Mouse (Mus musculus) frontal cortex, postnatal 10 days (tissue): ENCODE data around the gene Trove2.

Source experiments
- DNase-seq, 2 experiments: peaks; one replicate each; pipeline ENCODE4 v3.0.0; 2022; ENCODE audit warnings: low spot score in 2 of 2, mixed read lengths in 1 of 2

The Trove2 gene

DNA sequence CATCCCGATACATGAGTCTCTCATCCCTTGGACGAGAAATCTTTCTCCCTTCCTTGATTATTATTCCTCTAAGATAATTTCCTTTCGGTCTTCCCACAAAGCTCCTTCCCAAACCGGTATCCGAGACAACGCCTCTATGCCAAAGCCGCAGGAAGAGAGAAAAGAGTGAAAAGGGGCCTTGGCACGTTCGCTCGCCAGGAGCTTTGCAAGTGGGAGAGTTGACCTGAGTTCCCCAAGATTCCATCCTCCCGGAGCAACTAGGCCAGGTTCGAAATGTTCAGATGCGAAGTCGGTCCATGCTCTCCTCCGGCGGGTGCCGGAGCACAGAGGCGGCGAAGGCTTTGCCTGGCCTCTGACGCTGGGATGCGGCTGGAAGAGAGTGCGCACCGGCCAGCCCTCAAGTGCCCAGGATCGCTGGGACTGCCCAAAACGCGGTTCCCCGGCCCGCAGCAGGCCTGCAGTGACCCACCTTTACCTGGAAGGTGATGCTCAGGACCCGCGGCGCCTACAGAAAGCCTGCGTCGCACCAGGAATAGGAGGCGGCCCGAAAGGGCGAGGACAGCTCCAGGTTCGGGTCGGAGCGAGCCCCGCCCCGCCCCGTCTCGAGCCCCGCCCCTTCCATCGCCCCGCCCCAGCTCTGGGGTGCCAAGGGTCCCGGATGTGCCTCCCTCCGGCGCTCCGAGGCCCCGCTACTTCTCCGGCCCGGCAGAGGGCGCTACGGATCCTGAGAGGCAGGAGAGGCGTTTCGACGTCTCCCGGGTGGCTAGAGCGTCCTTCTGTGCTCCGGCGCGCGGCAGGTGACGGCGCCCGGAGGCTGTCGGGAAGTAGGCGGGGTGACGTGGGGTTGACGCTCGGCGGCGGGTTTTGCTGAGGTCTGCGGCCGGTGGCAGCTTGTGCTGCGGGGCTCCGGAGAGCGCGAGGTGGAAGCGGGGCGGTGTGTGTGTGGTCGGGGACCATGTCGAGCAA lies at the start of gene Trove2, which contains the start of gene Uchl5:
Gene Trove2, minus strand, starts transcription at position 623 of the 966 bp plus-strand sequence.
Gene Uchl5, plus strand, starts transcription at position 827 of the 966 bp plus-strand sequence.
- peak; percentile 93 to 98 for DNase-seq

DNA sequence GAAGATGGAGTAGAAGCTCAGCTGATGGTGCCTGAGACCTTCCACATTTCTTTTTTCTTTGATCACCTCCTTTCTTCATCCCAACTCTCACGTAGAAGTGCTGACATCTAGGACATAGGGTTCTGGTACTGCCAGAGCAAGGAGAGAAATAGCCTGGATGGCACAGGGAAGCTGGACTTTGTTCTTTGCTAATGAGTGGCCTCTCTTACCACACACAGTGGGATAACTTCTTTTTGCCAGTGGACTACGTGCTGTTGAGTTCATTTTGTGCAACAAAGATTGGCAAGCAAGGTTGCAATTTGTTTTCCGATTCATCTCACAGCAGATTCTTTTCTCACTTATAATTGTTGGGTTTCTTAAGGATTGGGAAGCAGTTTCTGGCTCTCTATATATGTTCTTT lies 45.8 kb upstream of the Trove2 start:
- DNase-seq: no peak

DNA sequence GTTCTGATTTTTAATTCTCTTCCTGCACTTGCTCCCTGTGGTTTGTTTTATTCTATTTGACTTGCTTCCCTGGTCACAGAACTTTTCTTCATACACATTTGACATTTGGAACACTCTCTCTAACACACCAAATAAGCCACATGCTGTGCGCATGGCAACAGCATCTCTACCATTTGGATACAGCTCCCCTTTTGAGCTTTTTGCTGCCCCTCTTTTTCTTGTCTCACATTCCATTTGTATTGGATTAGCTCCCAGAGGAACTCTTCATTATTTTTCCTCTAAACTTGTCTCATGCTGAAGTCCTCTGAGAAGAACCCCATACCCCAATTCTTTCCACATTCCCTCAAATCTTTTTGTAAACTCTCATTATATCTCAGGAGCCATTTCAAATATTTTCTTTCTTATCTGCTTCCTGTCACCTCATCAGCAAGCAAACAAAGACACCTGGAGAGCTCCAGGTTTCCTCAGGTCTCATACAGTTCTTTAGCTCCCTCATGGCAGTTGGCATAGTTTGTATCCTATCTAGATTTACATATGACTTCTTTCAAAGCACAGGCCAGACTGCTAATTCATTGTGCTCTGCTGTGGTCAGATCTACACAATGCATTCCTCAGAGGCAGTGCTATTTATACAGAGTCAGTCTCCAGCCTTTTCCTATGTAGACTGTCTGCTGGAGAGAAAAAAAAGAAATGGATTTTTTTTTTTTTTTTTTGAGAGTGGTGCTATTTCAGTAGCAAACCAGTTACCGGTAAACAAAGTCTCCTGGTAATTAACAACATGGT lies 43.4 kb upstream of the Trove2 start:
- DNase-seq: no peak

DNA sequence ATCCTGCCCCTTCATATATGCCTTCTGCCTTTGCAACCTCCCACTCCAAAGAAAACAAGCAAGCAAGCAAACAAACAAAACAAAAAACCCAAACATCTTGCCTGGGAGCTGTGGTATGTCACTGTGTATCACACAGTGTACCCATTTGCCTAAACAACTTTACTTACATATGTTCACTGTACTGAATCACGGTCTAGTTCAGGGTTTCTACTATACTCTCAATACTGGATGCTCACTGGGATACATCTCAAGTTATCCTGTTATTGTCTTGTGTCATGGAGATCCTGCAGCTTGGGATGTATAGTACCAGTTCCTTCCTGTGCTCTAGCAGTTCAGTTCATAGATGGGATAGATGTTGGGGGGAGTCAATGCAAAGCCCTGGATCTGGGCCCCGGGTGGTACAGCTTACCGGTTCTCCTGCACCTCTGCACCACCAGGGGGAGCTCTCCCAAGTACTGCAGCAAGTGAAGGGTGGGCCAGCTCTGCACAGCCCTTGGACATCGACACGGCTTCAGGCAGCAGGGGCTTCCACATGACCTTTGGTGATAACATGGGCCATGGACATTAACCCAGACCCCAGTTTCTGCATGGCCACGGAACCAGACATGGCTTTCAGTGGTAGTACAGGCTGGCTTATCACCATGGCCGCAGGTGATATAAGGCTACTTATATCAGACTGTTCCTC lies 37.0 kb upstream of the Trove2 start:
- DNase-seq: peak; percentile 25 to 67

DNA sequence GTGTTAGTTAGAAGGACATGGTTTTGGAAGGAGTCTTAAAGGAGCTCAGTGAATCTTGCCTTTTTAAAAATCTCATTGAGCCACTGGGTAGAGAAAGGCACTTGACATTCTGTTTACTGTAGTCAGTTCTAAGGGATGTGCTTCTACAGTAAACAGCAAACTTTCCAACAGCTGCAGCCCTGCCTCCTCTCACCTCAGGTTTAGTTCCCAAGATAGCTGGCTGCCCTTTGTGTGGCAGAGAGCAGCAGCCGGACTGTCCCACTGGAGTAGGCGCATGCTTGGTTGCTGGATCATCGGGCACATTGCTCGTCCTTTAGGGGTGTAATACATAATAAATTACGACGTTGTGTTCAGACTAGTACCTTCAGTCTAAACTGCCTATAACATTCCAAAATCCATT lies 32.2 kb upstream of the Trove2 start:
- DNase-seq: no peak

DNA sequence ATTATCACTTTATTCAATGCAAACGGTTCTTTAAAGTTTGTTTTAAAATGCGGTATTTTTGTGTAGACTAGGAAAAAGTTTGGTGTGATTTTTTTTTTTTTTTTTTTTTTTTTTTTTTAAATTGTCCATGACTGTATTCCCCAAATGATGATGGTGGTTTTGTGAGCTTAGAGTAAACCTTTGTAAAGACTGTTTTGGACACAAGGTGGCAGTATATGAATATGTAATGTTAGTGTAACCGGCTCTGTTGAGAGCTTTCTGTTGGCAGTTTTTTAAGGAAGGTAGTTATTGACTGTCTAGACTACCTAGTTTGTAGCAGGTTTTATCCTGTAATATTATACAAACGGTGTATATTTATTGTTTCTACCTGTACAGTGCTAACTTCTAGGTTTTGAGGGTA lies 26.7 kb upstream of the Trove2 start:
- DNase-seq: no peak

DNA sequence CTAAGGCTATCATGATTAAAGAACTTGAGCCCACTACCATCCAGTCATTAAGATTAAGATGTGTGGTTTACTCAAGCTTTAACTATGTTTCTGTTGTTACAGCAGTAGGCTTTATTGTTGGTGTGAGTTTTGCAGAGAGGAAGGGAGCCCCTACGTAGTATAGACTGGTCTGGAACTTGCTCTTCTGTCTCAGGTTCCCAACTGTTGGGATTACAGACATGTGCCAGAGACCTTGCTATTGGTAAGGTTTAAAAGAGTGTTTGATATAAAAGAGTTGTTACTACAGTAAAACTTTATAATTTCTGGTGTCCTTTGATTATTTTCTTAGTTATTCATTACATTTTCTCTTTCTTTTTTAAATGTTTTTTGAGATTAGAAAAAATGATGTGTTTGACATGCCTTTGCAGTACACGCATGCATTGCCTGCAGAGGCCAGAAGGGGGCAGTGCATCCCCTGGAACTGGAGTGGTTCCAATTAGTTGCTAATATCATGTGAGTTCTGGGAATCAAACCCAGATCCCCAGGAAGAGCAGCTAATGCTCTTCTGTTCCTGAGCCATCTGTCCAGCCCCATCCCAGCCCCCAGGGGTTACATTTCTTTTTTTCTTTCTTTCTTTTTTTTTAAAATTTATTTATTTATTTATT lies 11.8 kb upstream of the Trove2 start:
- no peak for DNase-seq

DNA sequence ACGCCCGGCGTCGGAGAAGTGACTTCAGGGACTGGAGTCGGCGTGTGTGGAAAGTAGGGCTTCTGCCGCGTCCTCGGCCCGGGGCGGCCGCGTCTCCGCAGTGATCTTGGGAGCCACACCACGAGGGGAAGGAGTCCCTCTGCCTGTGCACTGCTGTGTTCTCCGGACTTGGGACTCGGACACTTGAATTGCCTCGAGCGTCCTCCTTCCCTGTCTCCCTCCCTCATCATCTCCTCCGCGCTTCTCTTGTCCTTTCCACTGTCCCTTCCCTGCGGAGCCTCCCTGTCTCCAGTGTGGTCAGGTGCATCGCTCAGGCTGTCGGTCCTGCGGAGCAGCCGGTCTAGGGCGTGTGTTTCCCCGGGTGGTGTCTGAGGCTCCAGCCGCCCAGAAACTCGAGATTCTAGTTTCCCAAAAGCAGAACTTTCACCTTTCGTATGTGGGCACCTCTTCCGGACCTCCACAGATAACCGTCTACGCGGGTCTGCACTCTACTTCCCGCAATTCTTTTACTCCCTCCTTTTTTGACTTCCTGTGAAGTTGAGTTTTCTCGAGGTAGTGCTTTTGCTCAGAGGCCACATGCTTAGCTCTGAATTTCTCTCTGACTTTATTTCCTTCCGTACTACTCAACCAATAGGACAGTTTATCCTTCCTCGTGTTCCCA lies 820 bp upstream of the Trove2 start:
- no peak for DNase-seq

DNA sequence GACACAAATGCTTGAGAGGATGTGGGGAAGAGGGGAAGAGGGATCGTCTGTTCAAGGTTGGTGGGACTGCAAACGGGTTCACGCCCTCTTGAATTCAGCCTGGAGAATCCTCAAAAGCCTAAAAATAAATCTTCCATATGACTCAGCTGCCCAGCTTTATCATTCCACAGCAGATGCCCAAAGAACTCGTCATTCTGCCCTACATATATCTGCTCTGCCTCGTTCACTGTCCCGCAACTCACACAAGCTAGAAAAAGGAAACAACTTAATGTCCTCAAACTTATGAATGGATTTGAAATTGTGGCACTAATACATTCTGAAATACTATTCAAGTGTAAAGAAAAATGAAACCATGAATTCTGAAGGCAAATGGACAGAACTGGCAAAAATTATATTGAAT lies 3.0 kb downstream of the Trove2 start:
- DNase-seq: no peak

DNA sequence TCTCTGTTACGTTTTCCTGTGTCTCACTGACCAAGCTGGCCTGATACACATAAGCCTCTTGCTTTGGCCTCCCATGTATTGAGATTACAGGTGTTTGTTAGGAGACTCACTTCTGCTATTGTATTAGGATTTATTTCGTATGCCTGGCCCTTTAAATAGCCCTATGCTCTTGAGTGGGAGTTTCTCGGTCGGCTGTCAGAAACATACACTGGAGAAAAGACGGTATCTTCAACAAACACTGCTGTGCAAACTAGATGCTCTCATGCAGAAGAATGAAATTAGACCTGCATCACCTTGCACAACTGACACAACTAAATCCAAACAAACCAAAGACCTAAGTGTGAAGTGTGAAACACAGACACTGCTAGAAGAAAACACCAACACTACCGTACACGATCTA lies 3.8 kb downstream of the Trove2 start:
- no peak for DNase-seq

DNA sequence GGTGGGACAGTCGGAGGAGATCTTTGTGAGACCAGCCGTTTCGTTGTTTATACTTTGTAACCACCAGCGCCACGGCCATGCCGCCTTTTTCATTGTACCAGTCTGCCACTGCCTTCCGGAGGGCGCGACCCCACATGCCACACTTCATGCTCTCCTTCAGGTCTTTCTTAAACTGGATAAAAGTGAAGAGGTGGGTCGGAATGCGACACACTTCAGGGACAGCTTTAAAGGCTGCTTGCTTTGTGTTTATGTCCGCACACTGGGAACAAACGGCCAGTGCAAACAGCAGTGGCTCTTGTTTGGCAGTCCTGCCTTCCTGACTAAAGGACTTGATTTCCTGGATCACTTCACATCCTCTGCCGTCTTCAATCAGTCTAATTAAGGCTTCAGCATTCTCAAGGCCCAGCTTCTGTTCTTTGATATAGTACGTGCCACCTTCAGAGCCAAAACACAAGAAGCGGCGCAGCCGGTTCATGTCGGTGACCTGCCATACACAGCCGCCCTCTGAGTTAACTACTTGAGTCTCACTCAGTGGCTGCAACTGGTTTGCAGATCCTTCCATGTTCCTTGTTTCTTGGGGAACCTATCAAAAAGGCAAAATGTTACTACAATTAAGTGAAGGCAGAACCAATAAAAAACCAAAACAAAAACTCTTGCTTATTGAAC lies 6.3 kb downstream of the Trove2 start:
- DNase-seq: no peak

DNA sequence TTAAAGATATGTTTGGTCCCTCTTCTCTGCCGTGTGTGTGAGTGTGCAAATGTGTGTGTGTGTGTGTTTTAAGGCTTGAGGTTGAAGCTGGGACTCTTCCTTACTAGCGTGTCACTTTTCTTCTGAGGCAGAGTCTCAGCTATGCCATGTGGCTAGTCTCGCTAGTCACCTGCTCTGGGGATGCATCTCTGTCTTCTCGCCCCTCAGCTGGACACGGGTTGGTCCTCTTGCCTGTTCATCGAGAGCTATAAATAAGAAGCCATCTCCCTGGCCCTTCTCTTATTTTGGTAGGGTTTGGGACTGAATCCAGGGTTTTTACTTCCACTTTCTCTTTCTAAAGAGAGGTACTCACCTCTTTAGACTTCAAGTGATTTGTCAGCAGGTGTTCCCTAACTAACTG lies 10.6 kb downstream of the Trove2 start:
- DNase-seq: no peak

DNA sequence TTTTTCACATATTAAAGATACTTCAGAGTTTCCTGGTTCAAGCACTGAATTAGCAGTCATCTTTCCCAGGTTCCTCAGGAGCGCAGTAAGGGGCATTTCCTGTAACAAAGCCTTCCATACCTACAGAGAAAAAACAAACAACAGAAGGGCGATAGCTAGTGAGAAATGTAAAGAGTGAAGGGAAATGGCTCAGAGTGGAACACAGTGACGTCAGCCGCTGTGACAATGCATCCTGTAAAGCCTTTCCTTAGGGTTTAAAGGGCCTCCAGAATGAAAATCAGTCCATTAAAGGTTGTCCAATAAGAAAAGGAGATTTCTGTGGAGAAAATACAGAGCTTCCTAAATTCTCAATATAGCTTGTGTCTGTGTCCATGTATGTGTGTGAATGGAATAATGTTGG lies 11.1 kb downstream of the Trove2 start:
- no peak for DNase-seq

DNA sequence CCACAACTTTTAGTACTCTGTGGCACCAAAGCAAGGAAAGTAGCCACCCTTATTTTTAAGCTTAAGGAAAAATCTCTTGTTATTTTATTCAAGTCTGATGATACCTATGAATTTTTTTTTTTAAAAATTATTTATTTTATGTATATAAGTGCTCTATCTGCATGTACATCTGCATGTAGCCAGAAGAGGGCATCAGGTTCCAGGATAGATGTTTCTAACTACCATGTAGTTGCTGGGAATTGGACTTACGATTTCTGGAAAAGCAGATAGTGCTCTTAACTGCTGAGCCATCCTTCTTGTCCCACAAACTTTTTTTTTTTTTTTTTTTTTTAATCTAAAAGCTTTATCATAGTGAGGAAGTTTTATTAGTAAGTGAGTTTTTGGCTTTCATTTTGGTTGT lies 12.4 kb downstream of the Trove2 start:
- no peak for DNase-seq

DNA sequence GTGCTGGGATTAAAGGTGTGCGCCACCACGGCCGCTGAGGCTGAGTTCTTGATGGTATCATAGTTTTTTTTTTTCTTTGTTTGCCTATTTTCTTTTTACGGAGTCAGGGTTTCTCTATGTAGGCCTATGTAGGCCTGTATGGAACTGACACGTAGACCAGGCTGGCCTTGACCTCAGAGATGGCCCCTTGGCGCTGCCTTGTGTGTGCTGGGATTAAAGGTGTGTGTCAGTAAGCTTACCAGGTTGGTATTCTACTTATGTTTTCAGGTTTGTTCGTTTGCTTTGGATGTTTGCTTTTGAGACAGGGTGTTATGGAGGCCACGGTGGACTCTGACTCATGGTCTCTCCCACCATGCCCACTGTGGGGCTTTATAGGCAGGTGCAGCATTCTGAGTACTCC lies 14.7 kb downstream of the Trove2 start:
- DNase-seq: no peak

DNA sequence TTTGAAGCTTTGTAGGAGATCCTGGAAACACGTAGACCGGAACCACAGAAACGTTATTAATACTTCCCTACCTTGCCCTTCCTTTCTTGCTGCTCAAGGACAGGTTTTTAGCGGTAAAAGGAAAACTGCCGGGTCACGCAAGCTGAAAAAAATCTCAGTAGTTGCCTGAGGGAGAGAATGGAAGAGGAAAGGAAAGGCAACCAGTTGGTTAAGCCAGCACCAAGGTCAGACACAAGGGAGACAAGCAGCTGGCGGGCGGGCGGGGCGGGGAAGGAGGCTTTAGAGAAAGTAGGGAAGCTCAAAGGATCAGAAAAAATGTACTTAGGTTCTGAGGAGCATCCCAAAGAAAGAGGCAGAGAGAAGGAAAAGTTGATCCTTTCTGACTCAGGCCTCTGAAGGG lies 31.0 kb downstream of the Trove2 start:
- DNase-seq: no peak

DNA sequence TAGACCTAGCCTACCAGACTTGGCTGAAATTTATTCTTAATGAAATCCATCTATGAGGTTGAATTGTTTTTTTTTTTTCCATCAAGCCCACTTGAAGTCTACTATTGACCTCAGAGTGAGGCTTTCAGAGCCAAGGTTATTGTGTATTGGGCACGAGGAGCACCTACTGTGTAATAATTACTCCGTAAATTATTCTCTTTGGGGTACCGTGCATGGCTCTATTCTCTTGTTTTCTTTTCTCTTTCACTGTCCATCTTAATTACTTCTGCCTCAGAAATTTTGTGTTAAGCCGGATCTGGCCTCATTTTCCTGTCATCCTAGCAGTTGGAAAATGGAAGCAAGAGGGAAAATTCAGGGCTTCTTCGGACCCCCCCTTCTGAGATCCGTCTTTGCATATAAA lies 34.7 kb downstream of the Trove2 start:
- no peak for DNase-seq

DNA sequence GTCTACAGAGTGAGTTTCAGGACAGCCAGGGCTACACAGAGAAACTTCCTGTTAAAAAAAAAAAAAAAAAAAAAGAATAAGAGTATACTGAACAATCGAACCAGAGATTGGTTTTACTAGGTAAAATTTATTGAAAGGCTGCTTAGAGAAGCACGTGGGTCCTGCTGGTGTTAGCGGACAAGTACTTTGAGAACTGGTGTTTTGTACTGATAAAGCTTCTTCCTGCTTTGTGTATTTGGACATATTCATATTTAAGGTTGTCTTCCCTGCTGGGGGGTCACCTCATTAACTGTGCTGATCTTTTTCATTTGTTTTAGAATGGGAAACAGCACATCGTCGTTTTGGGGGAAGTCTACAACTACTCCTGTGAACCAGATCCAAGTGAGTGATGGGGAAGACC lies 35.5 kb downstream of the Trove2 start:
- DNase-seq: no peak

DNA sequence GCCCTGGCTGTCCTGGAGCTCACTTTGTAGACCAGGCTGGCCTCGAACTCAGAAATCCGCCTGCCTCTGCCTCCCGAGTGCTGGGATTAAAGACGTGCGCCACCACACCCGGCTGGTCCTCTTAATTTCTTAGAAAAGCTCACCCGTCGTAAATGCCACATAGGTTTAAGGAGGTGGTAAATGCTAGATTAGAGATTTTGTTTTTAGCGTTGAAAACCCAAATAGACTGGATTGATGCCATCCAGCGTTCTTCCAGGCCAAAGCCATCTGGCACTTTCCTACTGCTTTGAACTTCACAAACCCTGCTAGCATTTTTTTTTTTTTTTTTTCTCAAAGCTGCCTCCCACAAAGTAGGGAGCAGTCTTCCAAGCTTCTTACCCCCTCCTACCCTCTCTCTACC lies 36.3 kb downstream of the Trove2 start:
- DNase-seq: no peak
